Mouse (Mus musculus) left cerebral cortex, adult 9 months (tissue): ENCODE results near the gene Ltbr.
"Not testable (repeated sequence)": the region's sequence is repeated elsewhere in the genome, so short reads cannot be mapped to it uniquely, and the experiment has no call there.

Experiments
- DNase-seq, 2 experiments: peaks; one replicate each; pipeline ENCODE4 v3.0.0; 2022; ENCODE audit warnings: low spot score in 2 of 2

Ltbr gene

GRCm38 (mm10) chr6:125312171-125312570 is 1.5 kb downstream of the Ltbr start:
- no peak for DNase-seq

GRCm38 (mm10) chr6:125309406-125309805 is 4.3 kb downstream of the Ltbr start:
- DNase-seq = no peak

GRCm38 (mm10) chr6:125308921-125309320 is 4.8 kb downstream of the Ltbr start:
- no peak for DNase-seq

GRCm38 (mm10) chr6:125307091-125307490 is 6.6 kb downstream of the Ltbr start:
- no peak for DNase-seq

- DNase-seq = no peak
Observed at GRCm38 (mm10) chr6:125305465-125305864, 8.2 kb downstream of the Ltbr start.

GRCm38 (mm10) chr6:125304408-125304807 is 9.3 kb downstream of the Ltbr start:
- DNase-seq = not testable (repeated sequence)

- DNase-seq = no peak
Observed at GRCm38 (mm10) chr6:125303242-125303641, 10.4 kb downstream of the Ltbr start.

- no peak for DNase-seq
Observed at GRCm38 (mm10) chr6:125302231-125302982, 11.3 kb downstream of the Ltbr start.

- DNase-seq = no peak
Observed at GRCm38 (mm10) chr6:125300982-125301381, 12.7 kb downstream of the Ltbr start.

- no peak for DNase-seq
Observed at GRCm38 (mm10) chr6:125297149-125297820, 16.4 kb downstream of the Ltbr start.

GRCm38 (mm10) chr6:125294049-125294448 is 19.6 kb downstream of the Ltbr start:
- DNase-seq = no peak

- DNase-seq = no peak
Observed at GRCm38 (mm10) chr6:125292256-125292655, 21.4 kb downstream of the Ltbr start.

- peak in 1 of 2 experiments; percentile 32 for DNase-seq
Observed at GRCm38 (mm10) chr6:125291329-125291728, 22.4 kb downstream of the Ltbr start.

- no peak for DNase-seq
Observed at GRCm38 (mm10) chr6:125288730-125289129, 25.0 kb downstream of the Ltbr start.

GRCm38 (mm10) chr6:125286944-125287343 is 26.7 kb downstream of the Ltbr start:
- no peak for DNase-seq

- DNase-seq = no peak
Observed at GRCm38 (mm10) chr6:125285890-125286289, 27.8 kb downstream of the Ltbr start, which contains the start of gene Tuba3a. Gene Tuba3a, minus strand, starts transcription at chr6:125286042.

- no peak for DNase-seq
Observed at GRCm38 (mm10) chr6:125284751-125285150, 28.9 kb downstream of the Ltbr start.

- no peak for DNase-seq
Observed at GRCm38 (mm10) chr6:125284250-125284649, 29.4 kb downstream of the Ltbr start.

GRCm38 (mm10) chr6:125282721-125283120 is 31.0 kb downstream of the Ltbr start:
- DNase-seq = not testable (repeated sequence)

GRCm38 (mm10) chr6:125279729-125280128 is 34.0 kb downstream of the Ltbr start:
- DNase-seq = no peak

GRCm38 (mm10) chr6:125274841-125275563 is 38.7 kb downstream of the Ltbr start:
- DNase-seq = no peak

- no peak for DNase-seq
Observed at GRCm38 (mm10) chr6:125272228-125272785, 41.4 kb downstream of the Ltbr start.
